Mouse (Mus musculus) large intestine, adult 2 months (tissue): Measurements from ENCODE around the gene Gm14698. TPM values are rescaled to one million over a fixed set of nuclear protein-coding genes. Genes with fewer than 3 reads are reported as not detected.
A peak's percentile ranks its signal among the peaks of the same experiment; 100 is the strongest.
"Not testable (repeated sequence)": the region's sequence is repeated elsewhere in the genome, so short reads cannot be mapped to it uniquely, and the experiment has no call there.

Experiments used
- DNase-seq: peaks from one replicate; pipeline ENCODE4 v3.0.0-alpha.2; 2012; ENCODE audit warnings: low read depth, low spot score
- WGBS: fragments of 180-500 bp; shearing (Covaris S2); methylation state at CpG from one replicate; pipeline ENCODE4 v1.1.7; 2018; 5-methylcytosine and 5-hydroxymethylcytosine counted together
- polyA plus RNA-seq: library from polyadenylated mRNA; depleted of rRNA; stranded (reverse); fragments of >200 nt; gene quantifications from 2 replicates; pipeline ENCODE4 v1.2.3, GENCODE M21; 2012; rRNA removed

Gene Gm14698
- 0.31 and 0.78 TPM in 2 replicates for polyA plus RNA-seq

- 28% methylated on average over 36 of the region's 36 CpGs for WGBS
- DNase-seq: not testable (repeated sequence)
Measured at GRCm38 (mm10) chrX:68821059-68821458, at the start of gene Gm14698. TSS of gene Gm14698 (plus strand) at chrX:68821093.

GRCm38 (mm10) chrX:68820449-68820848, 444 bp upstream of the Gm14698 start:
- not testable (repeated sequence) for DNase-seq
- 39% methylated on average over 2 of the region's 2 CpGs for WGBS

- WGBS: 17% methylated on average over 5 of the region's 5 CpGs
Measured at GRCm38 (mm10) chrX:68839548-68840444, 18.9 kb downstream of the Gm14698 start.

GRCm38 (mm10) chrX:68865145-68865544, 44.3 kb downstream of the Gm14698 start:
- WGBS: 59% methylated on average over 2 of the region's 2 CpGs
- no peak for DNase-seq

More at GRCm38 (mm10) chrX:68839548-68840444, 18.9 kb downstream of the Gm14698 start:
- DNase-seq: peak; percentile 0

Other genes starting within 250 kb of the Gm14698 start
- gene Fmr1, start 142.6 kb upstream of the Gm14698 start, polyA plus RNA-seq: 2.3 and 3.7 TPM in 2 replicates
- gene Fmr1nb, start 59.3 kb upstream of the Gm14698 start, polyA plus RNA-seq: not detected in 2 replicates
- not detected in 2 replicates for gene Gm6812, start 72.0 kb downstream of the Gm14698 start, polyA plus RNA-seq